Mouse (Mus musculus) midbrain, postnatal 0 days (tissue): Measurements from ENCODE around the gene Art4. TPM values are rescaled to one million over a fixed set of nuclear protein-coding genes. Genes with fewer than 3 reads are reported as not detected.

ENCODE experiments used
- ATAC-seq: fragments of 200-750 bp; cut with Nextera tagmentation; 2 replicates; pipeline ENCODE4 v1.8.0; 2017; ENCODE audit warnings: moderate number of reproducible peaks, mild to moderate bottlenecking, moderate TSS enrichment, moderate library complexity; ENCODE audit not compliant: low FRiP score
- DNase-seq: peaks from one replicate; pipeline ENCODE4 v3.0.0-alpha.2; 2015; ENCODE audit warnings: low spot score
- H3K27ac ChIP-seq: fragments of 300-500 bp; sonication (generic); 2 replicates; pipeline ENCODE4 v1.5.1; 2014; ENCODE audit warnings: low read depth, mild to moderate bottlenecking, low read length, mixed read lengths
- H3K27me3 ChIP-seq: fragments of 300-500 bp; sonication (generic); 2 replicates; pipeline ENCODE4 v1.6.1; 2014; ENCODE audit warnings: low read length, control low read depth, mixed read lengths; ENCODE audit not compliant: insufficient read depth
- H3K36me3 ChIP-seq: fragments of 300-500 bp; sonication (generic); 2 replicates; pipeline ENCODE4 v1.6.1; 2014; ENCODE audit warnings: low read length, control low read depth, mixed read lengths; ENCODE audit not compliant: insufficient read depth
- H3K4me1 ChIP-seq: fragments of 300-500 bp; sonication (generic); 2 replicates; pipeline ENCODE4 v1.6.1; 2014; ENCODE audit warnings: mild to moderate bottlenecking, control low read depth, antibody characterized with exemption, low read length, mixed read lengths; ENCODE audit not compliant: insufficient read depth
- H3K4me2 ChIP-seq: fragments of 300-500 bp; sonication (generic); 2 replicates; pipeline ENCODE4 v1.6.1; 2014; ENCODE audit warnings: low read depth, mild to moderate bottlenecking, low read length, mixed read lengths; ENCODE audit not compliant: poor library complexity, severe bottlenecking
- H3K4me3 ChIP-seq: fragments of 300-500 bp; sonication (generic); 2 replicates; pipeline ENCODE4 v1.5.1; 2014; ENCODE audit warnings: low read depth, mild to moderate bottlenecking, low read length, moderate library complexity
- H3K9ac ChIP-seq: fragments of 300-500 bp; sonication (generic); replicated peaks from 2 replicates; pipeline ENCODE4 v1.6.1; 2014; ENCODE audit warnings: mild to moderate bottlenecking, low read length, moderate library complexity, mixed read lengths; ENCODE audit not compliant: poor library complexity, severe bottlenecking
- H3K9me3 ChIP-seq: fragments of 300-500 bp; sonication (generic); 2 replicates; pipeline ENCODE4 v1.6.1; 2016; ENCODE audit warnings: low read length, control low read depth
- CTCF ChIP-seq: IDR thresholded peaks from 2 replicates; pipeline ENCODE4 v1.5.1; 2016; ENCODE audit warnings: antibody characterized with exemption, mild to moderate bottlenecking
- WGBS: fragments of 180-500 bp; shearing (Covaris S2); extraction: QIAGEN DNeasy Blood & Tissue Kit; methylation state at CpG from one replicate; pipeline ENCODE4 v1.1.7; 2014; 5-methylcytosine and 5-hydroxymethylcytosine counted together
- polyA plus RNA-seq: library from polyadenylated mRNA; unstranded; fragments of >200 nt; fragmentation: Nextera tagmentation; extraction: Ambion mirVana; gene quantifications from 2 replicates; pipeline ENCODE4 v1.2.1, GENCODE M21; 2015
- total RNA-seq: library from RNA; depleted of rRNA; stranded (reverse); fragments of >200 nt; gene quantifications from 2 replicates; pipeline ENCODE4 v1.2.3, GENCODE M21; 2014

Art4 gene
- total and polyA plus RNA-seq, 2 experiments from 2014 or later, result 0.11 to 0.20 TPM

DNA sequence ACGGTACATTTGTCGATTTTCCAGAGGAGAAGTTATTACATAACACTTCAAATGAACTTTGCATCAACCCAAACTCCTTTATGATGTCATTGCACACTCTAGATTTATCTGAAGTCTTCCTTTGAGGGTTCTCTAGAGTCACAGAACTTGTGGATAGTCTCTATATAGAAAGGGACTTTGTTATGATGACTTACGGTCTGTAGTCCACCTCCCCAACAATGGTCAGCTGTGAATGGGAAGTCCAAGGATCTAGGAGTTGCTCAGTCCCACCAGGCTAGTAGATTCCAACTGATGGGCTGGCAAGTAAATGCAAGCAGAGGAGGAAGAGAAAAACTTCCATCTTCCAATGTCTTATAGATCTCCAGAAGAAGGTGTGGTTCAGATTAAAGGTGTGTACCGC lies 28.9 kb downstream of the Art4 start:
- DNase-seq, result no peak
- no peak for ATAC-seq
- TF ChIP-seq CTCF, result no peak
- peak overlapping the region; percentile 55 for H3K4me2 ChIP-seq
- H3K9me3 ChIP-seq, result no peaks in the 10 kb centered on the region
- peaks cover 4% of the 10 kb centered on the region; the same call in 1 of the 2 replicates for H3K4me1 ChIP-seq
- peaks cover 11% of the 10 kb centered on the region; the same call in 1 of the 2 replicates for H3K36me3 ChIP-seq
- H3K27me3 ChIP-seq, result peaks cover 6% of the 10 kb centered on the region; the same call in 1 of the 2 replicates
- H3K9ac ChIP-seq, result peak overlapping the region; percentile 50; the same call in 1 of the 2 replicates
- peak overlapping the region; percentile 100 for H3K4me3 ChIP-seq
- H3K27ac ChIP-seq, result peak overlapping the region; percentile 82
- WGBS, result 36% methylated on average over 4 of the region's 4 CpGs

DNA sequence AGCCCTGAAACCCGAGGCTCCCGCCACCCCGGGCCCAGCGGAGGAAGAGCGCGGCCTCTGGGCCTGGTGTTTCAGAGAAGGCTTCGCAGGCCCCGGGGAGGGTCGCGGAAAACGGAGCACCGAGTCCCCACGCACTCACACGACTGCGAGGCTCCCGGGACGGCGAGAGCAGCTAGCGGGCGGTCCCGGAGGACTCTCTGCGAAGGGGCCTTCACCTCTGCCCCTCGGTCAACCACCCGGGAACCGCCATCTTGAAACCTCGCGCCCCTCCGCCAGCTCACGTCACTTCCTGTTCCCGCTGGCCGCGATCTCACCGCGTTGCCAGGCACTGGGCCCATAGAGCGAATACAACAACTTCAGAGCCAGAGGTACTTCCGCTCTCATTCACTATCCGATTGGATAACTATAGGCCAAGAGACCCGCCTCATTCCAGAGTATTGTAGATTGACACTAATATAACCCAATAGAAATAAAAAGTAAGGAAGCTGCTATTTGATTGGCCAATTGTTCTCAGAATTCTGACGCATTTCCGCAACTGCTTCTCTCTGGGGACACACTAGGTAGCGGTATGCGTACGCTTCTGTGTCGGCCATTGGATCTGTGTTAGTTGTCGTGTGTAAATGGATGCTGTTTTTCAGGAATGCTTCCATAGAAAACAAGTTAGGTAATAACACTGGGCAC lies 29.5 kb downstream of the Art4 start, which contains the start of gene Wbp11:
TSS of gene Wbp11 (minus strand) at position 353 of the 681 bp plus-strand sequence.
- peak within 1 kb of the TSS; percentile 100 for H3K4me3 ChIP-seq
- ATAC-seq, result peak; percentile 100
- peak; percentile 99 for DNase-seq
- peak within 1 kb of the TSS; percentile 59 for H3K4me2 ChIP-seq
- H3K27me3 ChIP-seq, result peaks cover 6% of the 10 kb centered on the region; the same call in 1 of the 2 replicates
- H3K9ac ChIP-seq, result peak within 1 kb of the TSS; percentile 98
- peak within 1 kb of the TSS; percentile 83 for H3K27ac ChIP-seq
- H3K36me3 ChIP-seq, result peaks cover 12% of the 10 kb centered on the region
- TF ChIP-seq CTCF, result peak; percentile 59
- H3K4me1 ChIP-seq, result peaks cover 4% of the 10 kb centered on the region; the same call in 1 of the 2 replicates
- WGBS, result under 1% methylated on average over 44 of the region's 45 CpGs
- no peaks in the 10 kb centered on the region for H3K9me3 ChIP-seq

DNA sequence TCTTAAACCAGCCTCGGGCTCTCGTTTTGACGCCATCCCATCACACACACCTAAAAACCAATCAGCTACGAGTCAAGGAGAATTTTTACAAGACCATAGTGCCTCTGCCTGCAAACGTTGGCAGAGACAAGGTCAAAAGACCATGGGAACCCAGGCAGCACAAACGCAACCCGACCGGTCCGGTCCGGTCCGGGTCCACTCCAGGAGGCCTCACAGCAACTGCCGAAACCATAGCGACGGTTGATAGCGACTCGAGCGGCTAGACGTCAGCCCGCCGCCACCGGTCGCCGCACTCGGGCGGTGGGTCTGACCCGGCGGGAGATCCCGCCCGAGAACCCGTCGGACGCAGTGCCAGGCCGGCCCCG lies 30.0 kb downstream of the Art4 start, which contains the start of gene BC049715:
TSS of gene BC049715 (plus strand) at position 111 of the 365 bp plus-strand sequence.
- peaks cover 4% of the 10 kb centered on the region; the same call in 1 of the 2 replicates for H3K4me1 ChIP-seq
- peak within 1 kb of the TSS; percentile 98 for H3K9ac ChIP-seq
- no peak for TF ChIP-seq CTCF
- peak within 1 kb of the TSS; percentile 59 for H3K4me2 ChIP-seq
- no peaks in the 10 kb centered on the region for H3K9me3 ChIP-seq
- peak; percentile 32 for DNase-seq
- H3K27ac ChIP-seq, result peak within 1 kb of the TSS; percentile 83
- H3K36me3 ChIP-seq, result peaks cover 17% of the 10 kb centered on the region
- under 1% methylated on average over 34 of the region's 34 CpGs for WGBS
- H3K27me3 ChIP-seq, result peaks cover 6% of the 10 kb centered on the region; the same call in 1 of the 2 replicates
- ATAC-seq, result no peak; the same call in 1 of the 2 replicates
- peak within 1 kb of the TSS; percentile 100 for H3K4me3 ChIP-seq

DNA sequence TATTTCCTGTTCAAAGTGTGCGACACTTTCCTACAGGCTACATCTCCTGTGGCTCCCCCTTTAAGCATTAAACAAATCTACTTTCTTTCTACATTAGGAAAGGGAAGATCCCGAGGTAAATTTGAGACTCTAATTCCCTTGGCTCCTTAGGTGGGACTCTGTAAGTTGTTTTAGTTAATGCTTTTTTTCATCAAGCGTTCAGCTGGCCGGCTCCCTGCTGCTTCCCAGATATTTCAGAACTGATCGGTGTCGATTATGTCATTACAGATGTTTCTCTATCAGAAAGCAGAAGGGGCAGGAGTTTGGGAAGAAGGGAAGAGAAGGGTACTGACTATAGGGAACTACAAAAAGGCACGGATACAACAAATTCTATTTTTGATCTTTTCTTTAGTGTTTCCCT lies 30.4 kb downstream of the Art4 start:
- H3K9me3 ChIP-seq, result no peaks in the 10 kb centered on the region
- peaks cover 4% of the 10 kb centered on the region; the same call in 1 of the 2 replicates for H3K4me1 ChIP-seq
- H3K27me3 ChIP-seq, result peaks cover 6% of the 10 kb centered on the region; the same call in 1 of the 2 replicates
- 16% methylated on average over 7 of the region's 7 CpGs for WGBS
- H3K27ac ChIP-seq, result peak overlapping the region; percentile 83; the same call in 1 of the 2 replicates
- peak overlapping the region; percentile 59 for H3K4me2 ChIP-seq
- H3K36me3 ChIP-seq, result peaks cover 20% of the 10 kb centered on the region
- no peak for ATAC-seq
- TF ChIP-seq CTCF, result no peak
- peak overlapping the region; percentile 100 for H3K4me3 ChIP-seq
- no peak for DNase-seq
- peak overlapping the region; percentile 98 for H3K9ac ChIP-seq

DNA sequence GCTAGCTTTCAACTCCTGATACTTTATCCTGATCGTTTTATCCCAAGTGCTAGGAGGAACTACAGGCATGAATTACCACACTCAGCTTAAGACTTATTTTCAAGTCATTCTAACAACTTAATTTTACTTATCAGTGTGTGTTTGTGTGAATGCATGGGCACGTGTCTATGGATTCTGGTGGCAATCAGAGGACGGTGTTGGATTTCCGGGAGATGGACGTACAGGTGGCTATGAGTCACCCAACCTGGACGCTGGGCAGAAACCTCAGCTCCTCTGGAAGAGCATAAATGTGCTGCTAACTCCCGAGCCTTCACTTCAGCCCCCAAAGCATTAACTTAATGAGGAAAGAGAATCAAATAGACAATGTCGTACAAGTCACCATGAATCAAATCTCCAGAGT lies 32.5 kb downstream of the Art4 start:
- H3K9me3 ChIP-seq, result no peaks in the 10 kb centered on the region
- peaks cover 41% of the 10 kb centered on the region for H3K36me3 ChIP-seq
- no peak for TF ChIP-seq CTCF
- 95% methylated on average over 8 of the region's 8 CpGs for WGBS
- no peak overlapping the region for H3K27ac ChIP-seq
- H3K4me2 ChIP-seq, result no peak overlapping the region
- no peak for ATAC-seq
- H3K4me3 ChIP-seq, result no peak overlapping the region
- peaks cover 4% of the 10 kb centered on the region; the same call in 1 of the 2 replicates for H3K4me1 ChIP-seq
- no peaks in the 10 kb centered on the region for H3K27me3 ChIP-seq
- no peak for DNase-seq
- no peak overlapping the region for H3K9ac ChIP-seq

DNA sequence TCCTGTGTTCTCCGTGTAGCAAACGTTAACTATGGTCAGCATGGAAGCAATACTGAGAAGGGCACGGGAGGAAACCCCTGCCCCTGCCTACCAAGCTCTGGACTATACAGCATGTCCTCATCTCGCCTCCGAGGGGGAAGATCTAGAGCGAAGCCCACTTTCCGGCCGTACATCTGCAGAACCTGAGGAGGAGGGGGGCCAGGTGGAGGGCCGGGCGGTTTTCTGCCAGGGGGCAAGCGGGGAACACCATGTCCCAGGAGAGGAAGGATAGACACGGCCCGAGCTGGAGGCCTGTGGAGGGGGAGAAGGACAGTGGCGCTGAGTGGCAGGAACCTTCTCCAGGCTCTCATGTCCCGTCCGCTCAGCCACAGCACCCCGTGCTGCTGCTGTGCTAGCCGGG lies 36.4 kb downstream of the Art4 start:
- no peaks in the 10 kb centered on the region for H3K27me3 ChIP-seq
- no peak overlapping the region for H3K4me3 ChIP-seq
- 94% methylated on average over 18 of the region's 18 CpGs for WGBS
- no peaks in the 10 kb centered on the region for H3K9me3 ChIP-seq
- no peak overlapping the region for H3K4me2 ChIP-seq
- H3K36me3 ChIP-seq, result peaks cover 64% of the 10 kb centered on the region
- H3K27ac ChIP-seq, result no peak overlapping the region
- no peak for DNase-seq
- H3K4me1 ChIP-seq, result no peaks in the 10 kb centered on the region
- H3K9ac ChIP-seq, result no peak overlapping the region
- no peak for ATAC-seq
- no peak for TF ChIP-seq CTCF
